Mouse (Mus musculus) ES-Bruce4 (cell line): ENCODE measurements around the gene Pdzd4.

Experiments used
- CTCF ChIP-seq: IDR thresholded peaks from one replicate; pipeline ENCODE4 v1.8.1; 2011; ENCODE audit warnings: low read depth, low read length
- POLR2A ChIP-seq: IDR thresholded peaks from one replicate; pipeline ENCODE4 v1.8.1; 2011; ENCODE audit warnings: low read length; ENCODE audit not compliant: insufficient read depth

GRCm38 (mm10) chrX:73758611-73759290 lies 66.0 kb downstream of the Pdzd4 start:
- no peak for TF ChIP-seq CTCF
- no peak for TF ChIP-seq POLR2A
